Mouse (Mus musculus): ENCODE measurements around the gene Mamstr.

Mamstr gene

GRCm38 (mm10) chr7:45639561-45640027, at the start of gene Mamstr:
Gene Mamstr, plus strand, starts transcription at chr7:45639977.
- DNase-seq: peak; percentile 64 to 75

GRCm38 (mm10) chr7:45590874-45591273, 48.9 kb upstream of the Mamstr start:
- DNase-seq: no peak

- no peak for DNase-seq
Measured at GRCm38 (mm10) chr7:45591880-45592279, 47.9 kb upstream of the Mamstr start.

GRCm38 (mm10) chr7:45593118-45593815, 46.5 kb upstream of the Mamstr start:
- DNase-seq: peak; percentile 82 to 84

GRCm38 (mm10) chr7:45595176-45595575, 44.6 kb upstream of the Mamstr start:
- no peak for DNase-seq

- DNase-seq: no peak
Measured at GRCm38 (mm10) chr7:45596107-45596506, 43.7 kb upstream of the Mamstr start.

- DNase-seq: no peak
Measured at GRCm38 (mm10) chr7:45597013-45597412, 42.8 kb upstream of the Mamstr start.

GRCm38 (mm10) chr7:45597527-45597926, 42.2 kb upstream of the Mamstr start:
- no peak for DNase-seq

GRCm38 (mm10) chr7:45598960-45599879, 40.6 kb upstream of the Mamstr start:
- no peak for DNase-seq

GRCm38 (mm10) chr7:45605704-45606289, 34.0 kb upstream of the Mamstr start:
- DNase-seq: no peak

GRCm38 (mm10) chr7:45609511-45609910, 30.3 kb upstream of the Mamstr start:
- no peak for DNase-seq

- peak in 1 of 2 experiments; percentile 41 for DNase-seq
Measured at GRCm38 (mm10) chr7:45616277-45616676, 23.5 kb upstream of the Mamstr start.

GRCm38 (mm10) chr7:45617042-45617695, 22.6 kb upstream of the Mamstr start, which contains the start of gene Fut1:
Gene Fut1, plus strand, starts transcription at chr7:45617289.
- DNase-seq: peak; percentile 34 to 54

- no peak for DNase-seq
Measured at GRCm38 (mm10) chr7:45618316-45618715, 21.5 kb upstream of the Mamstr start.

- no peak for DNase-seq
Measured at GRCm38 (mm10) chr7:45619592-45619991, 20.2 kb upstream of the Mamstr start.

- DNase-seq: peak; percentile 72 to 79
Measured at GRCm38 (mm10) chr7:45621443-45621842, 18.3 kb upstream of the Mamstr start, which contains the start of gene Izumo1. Gene Izumo1, plus strand, starts transcription at chr7:45621811.

GRCm38 (mm10) chr7:45623507-45623906, 16.3 kb upstream of the Mamstr start:
- no peak for DNase-seq

- no peak for DNase-seq
Measured at GRCm38 (mm10) chr7:45624718-45625117, 15.1 kb upstream of the Mamstr start.

- no peak for DNase-seq
Measured at GRCm38 (mm10) chr7:45625481-45625880, 14.3 kb upstream of the Mamstr start.

GRCm38 (mm10) chr7:45626571-45627076, 13.2 kb upstream of the Mamstr start:
- no peak for DNase-seq

- peak; percentile 50 to 74 for DNase-seq
Measured at GRCm38 (mm10) chr7:45627261-45627660, 12.5 kb upstream of the Mamstr start, which contains the start of gene Rasip1. Gene Rasip1, plus strand, starts transcription at chr7:45627488.

All from kidney, postnatal 4 days (tissue).